Mouse (Mus musculus): ENCODE data around the gene Igsf23. TPM values are rescaled to one million over a fixed set of nuclear protein-coding genes. Genes with fewer than 3 reads are reported as not detected.
A peak's percentile ranks its signal among the peaks of the same experiment; 100 is the strongest.

Igsf23 gene
- polyA plus RNA-seq, 1 experiment from 2014 or later, result 3.8 TPM

DNA sequence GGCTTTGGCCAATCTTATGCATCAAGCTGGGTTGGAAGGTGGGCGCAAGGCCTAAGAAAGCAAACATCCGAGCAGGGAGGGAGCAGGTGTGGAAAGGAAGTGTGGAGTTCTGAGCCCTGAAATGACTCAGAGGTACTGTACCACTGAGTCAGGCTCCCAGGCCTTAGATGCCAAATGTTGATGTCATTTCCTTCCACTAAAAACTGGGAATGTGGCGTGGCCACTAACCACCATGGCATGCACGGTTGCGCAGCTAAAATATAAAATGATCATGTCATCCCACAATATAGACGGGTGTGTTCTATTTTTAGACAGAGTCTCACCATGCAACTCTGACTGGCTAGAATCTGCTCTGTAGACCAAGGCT lies 39.3 kb downstream of the Igsf23 start:
- WGBS, result 78% methylated on average over 6 of the region's 6 CpGs
- H3K4me3 ChIP-seq (replicated peaks; ENCODE audit: low read length), result no peak overlapping the region
- no peak overlapping the region for H3K4me2 ChIP-seq (ENCODE audit: low read depth, low read length)
- peaks cover 25% of the 10 kb centered on the region for H3K36me3 ChIP-seq (ENCODE audit: control insufficient read depth, insufficient read depth, low read length)
- H3K27ac ChIP-seq (ENCODE audit: low read length), result no peak overlapping the region
- H3K9ac ChIP-seq (ENCODE audit: low read length), result no peak overlapping the region
- no peaks in the 10 kb centered on the region for H3K9me3 ChIP-seq (replicated peaks; ENCODE audit: control insufficient read depth, low read length)
- H3K4me1 ChIP-seq (ENCODE audit: control insufficient read depth, insufficient read depth, low read length), result no peaks in the 10 kb centered on the region
- no peaks in the 10 kb centered on the region for H3K27me3 ChIP-seq (ENCODE audit: control insufficient read depth, insufficient read depth, low read length)
- ATAC-seq (ENCODE audit: insufficient read depth, low FRiP score), result no peak

DNA sequence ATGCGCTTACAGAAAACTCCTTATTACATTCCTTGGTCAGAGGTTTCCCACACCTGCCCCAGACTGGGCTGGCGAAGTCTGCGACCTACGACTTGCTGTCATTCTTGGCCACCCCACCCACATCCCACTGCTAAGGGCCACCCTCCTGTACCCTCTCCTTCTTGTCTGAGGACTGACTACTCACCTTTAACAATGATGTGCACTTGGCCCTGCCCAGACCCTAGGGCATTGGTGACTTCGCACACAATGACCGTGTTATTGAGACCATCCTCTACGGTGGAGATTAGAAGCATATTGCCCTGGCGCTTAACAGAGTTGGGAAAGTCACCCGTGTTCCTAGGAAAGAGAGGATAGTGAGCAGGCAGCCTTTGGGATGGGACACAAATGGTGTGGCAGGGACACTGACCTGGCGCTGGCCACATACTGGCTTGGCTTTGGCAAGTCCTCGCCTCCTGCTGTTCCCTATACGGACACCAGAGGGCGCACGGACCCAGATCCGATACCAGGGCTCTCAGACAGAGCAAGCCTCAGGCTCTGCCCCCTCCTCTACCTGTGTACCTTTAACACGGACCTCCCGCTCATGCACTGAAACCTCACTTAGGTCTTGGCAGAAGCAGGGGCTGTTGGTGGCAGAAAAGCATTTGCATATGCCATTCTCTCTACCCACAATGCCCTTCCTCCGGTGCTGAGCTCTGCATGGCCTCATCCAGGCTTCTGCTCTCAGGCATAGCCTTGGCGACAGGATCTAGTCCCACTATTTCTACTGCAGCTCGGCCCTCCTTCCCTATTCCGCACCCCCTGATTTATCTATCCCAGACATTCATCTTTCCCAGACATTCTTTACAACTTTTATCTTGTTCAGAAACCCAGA lies 39.9 kb downstream of the Igsf23 start:
- Histone ChIP-seq H3K36me3 (ENCODE audit: control insufficient read depth, insufficient read depth, low read length) (peaks cover 23% of the 10 kb centered on the region), H3K4me2 (ENCODE audit: low read depth, low read length) (no peak overlapping the region), H3K9me3 (replicated peaks; ENCODE audit: control insufficient read depth, low read length) (no peaks in the 10 kb centered on the region), H3K4me1 (ENCODE audit: control insufficient read depth, insufficient read depth, low read length) (no peaks in the 10 kb centered on the region), H3K9ac (ENCODE audit: low read length) (no peak overlapping the region), H3K27ac (ENCODE audit: low read length) (no peak overlapping the region), H3K4me3 (replicated peaks; ENCODE audit: low read length) (no peak overlapping the region), H3K27me3 (ENCODE audit: control insufficient read depth, insufficient read depth, low read length) (no peaks in the 10 kb centered on the region)
- no peak for ATAC-seq (ENCODE audit: insufficient read depth, low FRiP score)
- WGBS, result 50% methylated on average over 21 of the region's 21 CpGs

DNA sequence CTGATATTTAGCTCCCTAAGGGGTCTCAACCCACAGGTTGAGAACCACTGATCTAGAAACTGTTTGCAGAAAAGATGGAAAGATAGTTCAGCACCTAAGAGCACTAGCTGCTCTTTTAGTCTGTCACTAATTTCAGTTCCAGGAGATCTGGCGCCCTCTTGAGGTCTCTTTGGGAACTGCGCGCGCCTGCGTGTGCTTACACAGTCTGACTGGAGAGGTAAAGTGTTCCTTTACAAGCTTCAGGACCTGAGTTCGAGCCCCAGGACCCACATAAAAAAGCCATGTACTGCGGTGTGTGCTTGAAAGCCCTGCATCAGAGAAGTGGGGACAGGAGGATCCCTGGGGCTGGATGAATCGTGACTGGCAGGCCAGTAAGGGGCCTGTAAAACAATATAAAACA lies 60.7 kb downstream of the Igsf23 start:
- Histone ChIP-seq H3K9me3 (replicated peaks; ENCODE audit: control insufficient read depth, low read length) (no peaks in the 10 kb centered on the region), H3K4me2 (ENCODE audit: low read depth, low read length) (no peak overlapping the region), H3K4me3 (replicated peaks; ENCODE audit: low read length) (no peak overlapping the region), H3K4me1 (ENCODE audit: control insufficient read depth, insufficient read depth, low read length) (no peaks in the 10 kb centered on the region), H3K27ac (ENCODE audit: low read length) (no peak overlapping the region), H3K27me3 (ENCODE audit: control insufficient read depth, insufficient read depth, low read length) (no peaks in the 10 kb centered on the region), H3K9ac (ENCODE audit: low read length) (no peak overlapping the region), H3K36me3 (ENCODE audit: control insufficient read depth, insufficient read depth, low read length) (no peaks in the 10 kb centered on the region)
- 49% methylated on average over 8 of the region's 8 CpGs for WGBS
- peak; percentile 17; the same call in 1 of the 2 replicates for ATAC-seq (ENCODE audit: insufficient read depth, low FRiP score)

DNA sequence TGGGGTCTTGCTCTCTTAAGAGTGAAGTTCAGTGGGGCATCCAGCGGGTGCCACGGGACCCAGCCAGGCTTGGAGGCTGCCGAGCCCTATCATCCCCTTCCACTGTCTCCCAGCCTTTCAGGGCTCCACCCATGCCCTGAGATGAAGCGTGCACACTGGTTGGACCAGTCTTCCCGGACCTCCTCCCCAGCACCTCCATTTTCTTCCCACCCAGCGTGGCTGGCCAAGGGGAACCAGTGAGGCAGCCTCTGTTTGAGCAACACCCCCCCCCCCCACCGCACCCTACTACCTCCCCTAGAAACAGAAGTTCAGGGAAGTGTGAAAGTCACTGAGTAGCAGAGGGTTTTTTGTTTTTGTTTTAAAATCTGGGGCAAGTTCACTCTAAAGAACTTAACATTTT lies 62.7 kb downstream of the Igsf23 start, which contains the start of gene Ceacam19:
Gene Ceacam19, minus strand, starts transcription at position 117 of the 400 bp plus-strand sequence.
- WGBS, result 46% methylated on average over 7 of the region's 7 CpGs
- H3K4me1 ChIP-seq (ENCODE audit: control insufficient read depth, insufficient read depth, low read length), result no peaks in the 10 kb centered on the region
- no peak within 1 kb of the TSS; the same call in 1 of the 2 replicates for H3K27ac ChIP-seq (ENCODE audit: low read length)
- H3K27me3 ChIP-seq (ENCODE audit: control insufficient read depth, insufficient read depth, low read length), result no peaks in the 10 kb centered on the region
- no peak within 1 kb of the TSS for H3K4me3 ChIP-seq (replicated peaks; ENCODE audit: low read length)
- no peak within 1 kb of the TSS for H3K9ac ChIP-seq (ENCODE audit: low read length)
- H3K4me2 ChIP-seq (ENCODE audit: low read depth, low read length), result 0 out of 2 replicates have a peak within 1 kb of the TSS, but pooled peaks have one; percentile 5
- ATAC-seq (ENCODE audit: insufficient read depth, low FRiP score), result peak; percentile 64; the same call in 1 of the 2 replicates
- no peaks in the 10 kb centered on the region for H3K36me3 ChIP-seq (ENCODE audit: control insufficient read depth, insufficient read depth, low read length)
- no peaks in the 10 kb centered on the region for H3K9me3 ChIP-seq (replicated peaks; ENCODE audit: control insufficient read depth, low read length)

Other genes starting within 250 kb of the Igsf23 start
- gene Tomm40, start 235.3 kb downstream of the Igsf23 start, polyA plus RNA-seq (2015; fragmentation: Nextera tagmentation; extraction: Ambion mirVana), result 65.2 and 81.8 TPM in 2 replicates
- 98.6 and 104 TPM in 2 replicates for gene Nectin2, start 200.3 kb downstream of the Igsf23 start, polyA plus RNA-seq (2015; fragmentation: Nextera tagmentation; extraction: Ambion mirVana)
- 118 and 122 TPM in 2 replicates for gene Bcam, start 179.7 kb downstream of the Igsf23 start, polyA plus RNA-seq (2015; fragmentation: Nextera tagmentation; extraction: Ambion mirVana)
- 31.2 and 32.9 TPM in 2 replicates for gene Cblc, start 153.9 kb downstream of the Igsf23 start, polyA plus RNA-seq (2015; fragmentation: Nextera tagmentation; extraction: Ambion mirVana)
- 9.2 TPM in 2 replicates for gene Bcl3, start 128.0 kb downstream of the Igsf23 start, polyA plus RNA-seq (2015; fragmentation: Nextera tagmentation; extraction: Ambion mirVana)
- gene Gm19345, start 98.8 kb downstream of the Igsf23 start, polyA plus RNA-seq (2015; fragmentation: Nextera tagmentation; extraction: Ambion mirVana), result 0.31 and 0.36 TPM in 2 replicates
- not detected in 2 replicates for gene Ceacam16, start 89.5 kb downstream of the Igsf23 start, polyA plus RNA-seq (2015; fragmentation: Nextera tagmentation; extraction: Ambion mirVana)
- gene Ceacam19, start 62.8 kb downstream of the Igsf23 start, polyA plus RNA-seq (2015; fragmentation: Nextera tagmentation; extraction: Ambion mirVana), result 3.2 and 4.8 TPM in 2 replicates
- 13.3 and 15.8 TPM in 2 replicates for gene Pvr, start 29.6 kb downstream of the Igsf23 start, polyA plus RNA-seq (2015; fragmentation: Nextera tagmentation; extraction: Ambion mirVana)
- gene Ceacam20, start 14.7 kb upstream of the Igsf23 start, polyA plus RNA-seq (2015; fragmentation: Nextera tagmentation; extraction: Ambion mirVana), result 0.27 and 0.39 TPM in 2 replicates
- gene Nlrp9b, start 40.7 kb upstream of the Igsf23 start, polyA plus RNA-seq (2015; fragmentation: Nextera tagmentation; extraction: Ambion mirVana), result not detected in 2 replicates
- not detected in 2 replicates for gene Vmn1r91, start 148.9 kb upstream of the Igsf23 start, polyA plus RNA-seq (2015; fragmentation: Nextera tagmentation; extraction: Ambion mirVana)
- not detected in 2 replicates for gene Gm16442, start 171.8 kb upstream of the Igsf23 start, polyA plus RNA-seq (2015; fragmentation: Nextera tagmentation; extraction: Ambion mirVana)
- gene Vmn1r93, start 188.3 kb upstream of the Igsf23 start, polyA plus RNA-seq (2015; fragmentation: Nextera tagmentation; extraction: Ambion mirVana), result not detected in 2 replicates
- not detected in 2 replicates for gene Vmn1r94, start 217.6 kb upstream of the Igsf23 start, polyA plus RNA-seq (2015; fragmentation: Nextera tagmentation; extraction: Ambion mirVana)
- gene Vmn1r95, start 243.0 kb upstream of the Igsf23 start, polyA plus RNA-seq (2015; fragmentation: Nextera tagmentation; extraction: Ambion mirVana), result not detected in 2 replicates

Measured in stomach, embryonic 16.5 days (tissue).